Mouse (Mus musculus): ENCODE measurements at regions not wholly inside any gene's neighbourhood (a gene's known extent, or its start where the extent isn't known, plus 50 kb on each side); places are given as distances from the start of the nearest gene placed in this dataset.

GRCm38 (mm10) chr6:140192526-140192925 lies 151.3 kb upstream of the Plcz1 start:
- ATAC-seq, result no peak
- H3K4me3 ChIP-seq (replicated peaks), result no peak overlapping the region
- H3K36me3 ChIP-seq, result no peaks in the 10 kb centered on the region
- H3K4me2 ChIP-seq (replicated peaks), result no peak overlapping the region
- no peak overlapping the region for H3K9ac ChIP-seq (replicated peaks)
- no peak overlapping the region for H3K27ac ChIP-seq
- H3K4me1 ChIP-seq (replicated peaks), result peaks cover 8% of the 10 kb centered on the region; the same call in 1 of the 2 replicates
- H3K27me3 ChIP-seq, result no peaks in the 10 kb centered on the region
- 80% methylated on average over 17 of the region's 17 CpGs for WGBS
- H3K9me3 ChIP-seq, result no peaks in the 10 kb centered on the region

- no peak overlapping the region for H3K4me3 ChIP-seq (replicated peaks)
- H3K27ac ChIP-seq, result no peak overlapping the region
- whole genome bisulfite sequencing, result 92% methylated on average over 4 of the region's 4 CpGs
- no peaks in the 10 kb centered on the region for H3K27me3 ChIP-seq
- H3K4me2 ChIP-seq (replicated peaks), result no peak overlapping the region
- no peaks in the 10 kb centered on the region for H3K36me3 ChIP-seq
- peaks cover 8% of the 10 kb centered on the region; the same call in 1 of the 2 replicates for H3K4me1 ChIP-seq (replicated peaks)
- no peaks in the 10 kb centered on the region for H3K9me3 ChIP-seq
- no peak overlapping the region for H3K9ac ChIP-seq (replicated peaks)
- ATAC-seq, result no peak
Measured at GRCm38 (mm10) chr6:140191341-140191740, 150.1 kb upstream of the Plcz1 start.

- Histone ChIP-seq H3K27ac (no peak overlapping the region), H3K4me2 (replicated peaks) (no peak overlapping the region), H3K9ac (replicated peaks) (no peak overlapping the region), H3K4me3 (replicated peaks) (no peak overlapping the region), H3K27me3 (no peaks in the 10 kb centered on the region), H3K4me1 (replicated peaks) (peaks cover 8% of the 10 kb centered on the region; the same call in 1 of the 2 replicates), H3K36me3 (no peaks in the 10 kb centered on the region), H3K9me3 (no peaks in the 10 kb centered on the region)
- no peak for ATAC-seq
- WGBS, result 96% methylated on average over 9 of the region's 9 CpGs
Measured at GRCm38 (mm10) chr6:140189601-140190000, 148.3 kb upstream of the Plcz1 start.

GRCm38 (mm10) chr6:140187733-140188132 lies 146.5 kb upstream of the Plcz1 start:
- no peak overlapping the region for H3K27ac ChIP-seq
- H3K36me3 ChIP-seq, result no peaks in the 10 kb centered on the region
- H3K4me2 ChIP-seq (replicated peaks), result no peak overlapping the region
- no peak overlapping the region for H3K4me3 ChIP-seq (replicated peaks)
- H3K4me1 ChIP-seq (replicated peaks), result no peaks in the 10 kb centered on the region
- H3K9me3 ChIP-seq, result no peaks in the 10 kb centered on the region
- 89% methylated on average over 3 of the region's 3 CpGs for WGBS
- no peak overlapping the region for H3K9ac ChIP-seq (replicated peaks)
- ATAC-seq, result no peak
- no peaks in the 10 kb centered on the region for H3K27me3 ChIP-seq

- Histone ChIP-seq H3K27me3 (no peaks in the 10 kb centered on the region), H3K4me1 (replicated peaks) (no peaks in the 10 kb centered on the region), H3K27ac (no peak overlapping the region), H3K4me3 (replicated peaks) (no peak overlapping the region), H3K9ac (replicated peaks) (no peak overlapping the region), H3K4me2 (replicated peaks) (no peak overlapping the region), H3K36me3 (no peaks in the 10 kb centered on the region), H3K9me3 (no peaks in the 10 kb centered on the region)
- no peak for ATAC-seq
- 87% methylated on average over 6 of the region's 6 CpGs for WGBS
Measured at GRCm38 (mm10) chr6:140187106-140187505, 145.8 kb upstream of the Plcz1 start.

GRCm38 (mm10) chr6:140179999-140180398 lies 138.7 kb upstream of the Plcz1 start:
- Histone ChIP-seq H3K36me3 (no peaks in the 10 kb centered on the region), H3K4me2 (replicated peaks) (no peak overlapping the region), H3K27me3 (no peaks in the 10 kb centered on the region), H3K9me3 (no peaks in the 10 kb centered on the region), H3K9ac (replicated peaks) (no peak overlapping the region), H3K4me1 (replicated peaks) (0 out of 2 replicates have a peak, but pooled peaks cover 5% of the 10 kb centered on the region), H3K27ac (no peak overlapping the region), H3K4me3 (replicated peaks) (no peak overlapping the region)
- ATAC-seq, result no peak
- WGBS, result 89% methylated on average over 4 of the region's 4 CpGs

- H3K9me3 ChIP-seq, result no peaks in the 10 kb centered on the region
- H3K27ac ChIP-seq, result no peak overlapping the region
- no peaks in the 10 kb centered on the region for H3K27me3 ChIP-seq
- H3K4me1 ChIP-seq (replicated peaks), result 0 out of 2 replicates have a peak, but pooled peaks cover 5% of the 10 kb centered on the region
- H3K36me3 ChIP-seq, result no peaks in the 10 kb centered on the region
- no peak overlapping the region for H3K9ac ChIP-seq (replicated peaks)
- no peak for ATAC-seq
- H3K4me3 ChIP-seq (replicated peaks), result no peak overlapping the region
- no peak overlapping the region for H3K4me2 ChIP-seq (replicated peaks)
- WGBS, result 88% methylated on average over 12 of the region's 12 CpGs
Measured at GRCm38 (mm10) chr6:140178425-140179193, 137.4 kb upstream of the Plcz1 start.

- H3K9ac ChIP-seq (replicated peaks), result no peak overlapping the region
- no peak for ATAC-seq
- no peak overlapping the region for H3K27ac ChIP-seq
- no peaks in the 10 kb centered on the region for H3K36me3 ChIP-seq
- 87% methylated on average over 9 of the region's 9 CpGs for WGBS
- H3K27me3 ChIP-seq, result no peaks in the 10 kb centered on the region
- no peaks in the 10 kb centered on the region for H3K4me1 ChIP-seq (replicated peaks)
- H3K4me3 ChIP-seq (replicated peaks), result no peak overlapping the region
- no peak overlapping the region for H3K4me2 ChIP-seq (replicated peaks)
- H3K9me3 ChIP-seq, result no peaks in the 10 kb centered on the region; the same call in 1 of the 2 replicates
Measured at GRCm38 (mm10) chr6:140172716-140173115, 131.5 kb upstream of the Plcz1 start.

- H3K4me2 ChIP-seq (replicated peaks), result no peak overlapping the region
- H3K4me1 ChIP-seq (replicated peaks), result no peaks in the 10 kb centered on the region
- no peaks in the 10 kb centered on the region; the same call in 1 of the 2 replicates for H3K9me3 ChIP-seq
- H3K4me3 ChIP-seq (replicated peaks), result no peak overlapping the region
- no peaks in the 10 kb centered on the region for H3K36me3 ChIP-seq
- no peak overlapping the region for H3K27ac ChIP-seq
- no peak overlapping the region for H3K9ac ChIP-seq (replicated peaks)
- no peaks in the 10 kb centered on the region for H3K27me3 ChIP-seq
- ATAC-seq, result no peak
- WGBS, result 98% methylated on average over 3 of the region's 3 CpGs
Measured at GRCm38 (mm10) chr6:140169836-140170235, 128.6 kb upstream of the Plcz1 start.

- no peaks in the 10 kb centered on the region; the same call in 1 of the 2 replicates for H3K9me3 ChIP-seq
- WGBS, result 85% methylated on average over 4 of the region's 4 CpGs
- no peak overlapping the region for H3K4me2 ChIP-seq (replicated peaks)
Measured at GRCm38 (mm10) chr6:140167182-140167581, 125.9 kb upstream of the Plcz1 start.

GRCm38 (mm10) chr6:140162729-140163128 lies 121.5 kb upstream of the Plcz1 start:
- Histone ChIP-seq H3K27ac (no peak overlapping the region), H3K9ac (replicated peaks) (no peak overlapping the region), H3K27me3 (no peaks in the 10 kb centered on the region), H3K4me2 (replicated peaks) (no peak overlapping the region), H3K4me1 (replicated peaks) (no peaks in the 10 kb centered on the region), H3K36me3 (no peaks in the 10 kb centered on the region), H3K4me3 (replicated peaks) (no peak overlapping the region), H3K9me3 (no peaks in the 10 kb centered on the region)
- ATAC-seq, result no peak
- 62% methylated on average over 5 of the region's 5 CpGs for WGBS

More at GRCm38 (mm10) chr6:140167182-140167581, 125.9 kb upstream of the Plcz1 start:
- no peak overlapping the region for H3K9ac ChIP-seq (replicated peaks)
- no peaks in the 10 kb centered on the region for H3K36me3 ChIP-seq
- H3K4me3 ChIP-seq (replicated peaks), result no peak overlapping the region
- no peak overlapping the region for H3K27ac ChIP-seq
- ATAC-seq, result no peak
- H3K27me3 ChIP-seq, result no peaks in the 10 kb centered on the region
- H3K4me1 ChIP-seq (replicated peaks), result no peaks in the 10 kb centered on the region

- no peaks in the 10 kb centered on the region for H3K36me3 ChIP-seq
- H3K4me1 ChIP-seq (replicated peaks), result no peaks in the 10 kb centered on the region
- H3K9me3 ChIP-seq, result no peaks in the 10 kb centered on the region
- ATAC-seq, result no peak
- H3K9ac ChIP-seq (replicated peaks), result no peak overlapping the region
- H3K27me3 ChIP-seq, result no peaks in the 10 kb centered on the region
- H3K27ac ChIP-seq, result no peak overlapping the region
- H3K4me2 ChIP-seq (replicated peaks), result no peak overlapping the region
- no peak overlapping the region for H3K4me3 ChIP-seq (replicated peaks)
- 77% methylated on average over 4 of the region's 4 CpGs for whole genome bisulfite sequencing
Measured at GRCm38 (mm10) chr6:140161482-140161881, 120.2 kb upstream of the Plcz1 start.

GRCm38 (mm10) chr6:140160946-140161345 lies 119.7 kb upstream of the Plcz1 start:
- no peak overlapping the region for H3K4me3 ChIP-seq (replicated peaks)
- H3K4me2 ChIP-seq (replicated peaks), result no peak overlapping the region
- no peaks in the 10 kb centered on the region for H3K27me3 ChIP-seq
- no peak for ATAC-seq
- H3K4me1 ChIP-seq (replicated peaks), result no peaks in the 10 kb centered on the region
- no peak overlapping the region for H3K9ac ChIP-seq (replicated peaks)
- H3K36me3 ChIP-seq, result no peaks in the 10 kb centered on the region
- no peaks in the 10 kb centered on the region for H3K9me3 ChIP-seq
- WGBS, result 87% methylated on average over 13 of the region's 13 CpGs
- no peak overlapping the region for H3K27ac ChIP-seq
